Mouse (Mus musculus) G1E (cell line): Measurements from ENCODE around the gene Hacl1. TPM values are rescaled to one million over a fixed set of nuclear protein-coding genes. Genes with fewer than 3 reads are reported as not detected.

Experiments
- ATAC-seq: 2 replicates; pipeline ENCODE4 v1.8.0; 2016; ENCODE audit warnings: mild to moderate bottlenecking; ENCODE audit not compliant: insufficient number of reproducible peaks, poor library complexity, low FRiP score, severe bottlenecking; ENCODE audit errors: extremely low read depth
- DNase-seq: peaks from one replicate; pipeline ENCODE4 v3.0.0; 2012; ENCODE audit warnings: low spot score
- H3K27me3 ChIP-seq: 2 replicates; pipeline ENCODE4 v1.6.1; 2012; ENCODE audit warnings: mild to moderate bottlenecking, low read length, inconsistent platforms; ENCODE audit not compliant: insufficient read depth
- H3K36me3 ChIP-seq: replicated peaks from 2 replicates; pipeline ENCODE3; 2012; ENCODE audit warnings: mild to moderate bottlenecking, inconsistent platforms
- H3K4me1 ChIP-seq: 2 replicates; pipeline ENCODE4 v1.6.1; 2012; ENCODE audit warnings: low read depth, low read length, inconsistent platforms, mixed read lengths; ENCODE audit not compliant: insufficient read depth
- H3K4me3 ChIP-seq: 2 replicates; pipeline ENCODE4 v1.5.1; 2012; ENCODE audit warnings: low read depth, mild to moderate bottlenecking, inconsistent platforms, low read length, moderate library complexity, mixed read lengths
- H3K9me3 ChIP-seq: replicated peaks from 2 replicates; pipeline ENCODE4 v1.6.1; 2012; ENCODE audit warnings: inconsistent platforms
- CTCF ChIP-seq: IDR thresholded peaks from 2 replicates; pipeline ENCODE4 v1.5.1; 2012; ENCODE audit warnings: low read depth, low read length, inconsistent platforms, mixed read lengths
- GATA1 ChIP-seq: IDR thresholded peaks from 2 replicates; pipeline ENCODE4 v1.6.1; 2012; ENCODE audit warnings: borderline replicate concordance, low read length, inconsistent platforms, mixed read lengths
- GATA2 ChIP-seq: IDR thresholded peaks from 2 replicates; pipeline ENCODE4 v1.6.1; 2012; ENCODE audit warnings: low read depth, low read length, inconsistent platforms, borderline replicate concordance
- POLR2AphosphoS5 ChIP-seq: IDR thresholded peaks from 2 replicates; pipeline ENCODE4 v1.6.1; 2012; ENCODE audit warnings: low read depth, low read length, inconsistent platforms; ENCODE audit not compliant: insufficient replicate concordance
- TAL1 ChIP-seq: conservative IDR thresholded peaks from 2 replicates; pipeline ENCODE4 v1.6.1; 2012; ENCODE audit warnings: low read depth, low read length, inconsistent platforms, mixed read lengths
- polyA plus RNA-seq: library from polyadenylated mRNA; stranded (reverse); fragments of >175 nt; gene quantifications from 2 replicates; pipeline ENCODE4 v1.2.3, GENCODE M21; 2012
- total RNA-seq, 2 experiments: library from RNA; stranded (forward) in 1 of 2; stranded (reverse) in 1 of 2; fragments of 200-1000 nt in 1 of 2; fragments of >200 nt in 1 of 2; fragmentation: Nextera tagmentation in 1 of 2; gene quantifications; 2 replicates each; pipeline ENCODE4 v1.2.3; 2014 to 2017

Hacl1 gene
- total and polyA plus RNA-seq, 3 experiments: 1.9 to 41.8 (median 34.3) TPM

GRCm38 (mm10) chr14:31667741-31668140 lies 26.7 kb upstream of the Hacl1 start:
- TF ChIP-seq GATA2 (no peak), TAL1 (no peak), POLR2AphosphoS5 (no peak), CTCF (no peak)
- ATAC-seq (no peak), DNase-seq (no peak)
- H3K27me3 ChIP-seq: no peaks in the 10 kb centered on the region
- peaks cover 46% of the 10 kb centered on the region for H3K36me3 ChIP-seq
- peaks cover 44% of the 10 kb centered on the region for H3K4me1 ChIP-seq
- no peaks in the 10 kb centered on the region; the same call in 1 of the 2 replicates for H3K9me3 ChIP-seq
- H3K4me3 ChIP-seq: no peak overlapping the region

GRCm38 (mm10) chr14:31666931-31667705 lies 26.0 kb upstream of the Hacl1 start:
- no peaks in the 10 kb centered on the region for H3K27me3 ChIP-seq
- DNase-seq (no peak), ATAC-seq (no peak)
- H3K36me3 ChIP-seq: peaks cover 51% of the 10 kb centered on the region
- peaks cover 48% of the 10 kb centered on the region for H3K4me1 ChIP-seq
- H3K9me3 ChIP-seq: no peaks in the 10 kb centered on the region; the same call in 1 of the 2 replicates
- TF ChIP-seq POLR2AphosphoS5 (no peak), CTCF (no peak), GATA1 (no peak), TAL1 (no peak), GATA2 (no peak)
- no peak overlapping the region for H3K4me3 ChIP-seq

- TF ChIP-seq GATA1: no peak
- TF ChIP-seq POLR2AphosphoS5: no peak
- no peak for TF ChIP-seq TAL1
- no peak for TF ChIP-seq CTCF
- no peak for TF ChIP-seq GATA2
- H3K27me3 ChIP-seq: no peaks in the 10 kb centered on the region
- H3K9me3 ChIP-seq: no peaks in the 10 kb centered on the region; the same call in 1 of the 2 replicates
- peaks cover 47% of the 10 kb centered on the region for H3K4me1 ChIP-seq
- ATAC-seq (no peak), DNase-seq (no peak)
- H3K4me3 ChIP-seq: no peak overlapping the region; the same call in 1 of the 2 replicates
- H3K36me3 ChIP-seq: peaks cover 59% of the 10 kb centered on the region
Measured at GRCm38 (mm10) chr14:31665566-31665940, 24.5 kb upstream of the Hacl1 start.

GRCm38 (mm10) chr14:31664903-31665565 lies 23.9 kb upstream of the Hacl1 start:
- H3K9me3 ChIP-seq: no peaks in the 10 kb centered on the region; the same call in 1 of the 2 replicates
- DNase-seq: peak; percentile 64
- peak; percentile 40 for ATAC-seq
- H3K4me1 ChIP-seq: peaks cover 50% of the 10 kb centered on the region
- peaks cover 59% of the 10 kb centered on the region for H3K36me3 ChIP-seq
- H3K4me3 ChIP-seq: peak overlapping the region; percentile 10; the same call in 1 of the 2 replicates
- TF ChIP-seq TAL1: no peak
- TF ChIP-seq GATA2: no peak
- no peak for TF ChIP-seq POLR2AphosphoS5
- no peak for TF ChIP-seq GATA1
- no peak for TF ChIP-seq CTCF
- no peaks in the 10 kb centered on the region for H3K27me3 ChIP-seq

- ATAC-seq (peak; percentile 67), DNase-seq (peak; percentile 44)
- H3K9me3 ChIP-seq: no peaks in the 10 kb centered on the region; the same call in 1 of the 2 replicates
- H3K4me1 ChIP-seq: peaks cover 52% of the 10 kb centered on the region
- no peaks in the 10 kb centered on the region for H3K27me3 ChIP-seq
- no peak for TF ChIP-seq TAL1
- TF ChIP-seq POLR2AphosphoS5: no peak
- TF ChIP-seq GATA1: no peak
- no peak for TF ChIP-seq GATA2
- TF ChIP-seq CTCF: no peak
- peaks cover 58% of the 10 kb centered on the region for H3K36me3 ChIP-seq
- no peak overlapping the region; the same call in 1 of the 2 replicates for H3K4me3 ChIP-seq
Measured at GRCm38 (mm10) chr14:31664100-31664902, 23.2 kb upstream of the Hacl1 start.
